Mouse (Mus musculus): ENCODE measurements around the gene Plcb1.

Gene Plcb1

DNA sequence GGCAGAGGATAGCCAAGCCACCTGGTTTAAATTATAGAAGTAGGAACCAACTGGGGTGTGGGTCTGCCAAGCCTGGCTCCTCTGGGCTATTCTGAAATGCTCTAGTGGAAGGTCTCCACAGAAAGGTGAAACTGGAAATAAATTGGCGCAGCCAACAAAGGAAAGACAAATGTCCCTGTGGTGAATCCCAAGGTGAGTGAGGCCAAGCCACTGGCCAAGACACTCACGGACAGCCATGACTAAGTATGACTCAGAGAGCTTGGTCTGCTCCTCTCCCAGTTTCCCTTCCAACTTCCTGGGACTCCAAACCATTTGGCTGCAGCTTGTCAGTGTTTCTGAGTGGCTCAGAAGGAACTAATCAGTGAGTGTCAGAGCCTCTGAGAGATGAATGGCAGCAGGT lies 126.7 kb downstream of the Plcb1 start:
- DNase-seq (ENCODE audit: inconsistent ontology term), result peak; percentile 66

GRCm38 (mm10) chr2:134913542-134913941 lies 127.7 kb downstream of the Plcb1 start:
- DNase-seq (ENCODE audit: inconsistent ontology term), result no peak

GRCm38 (mm10) chr2:134914091-134914550 lies 128.3 kb downstream of the Plcb1 start:
- DNase-seq (ENCODE audit: inconsistent ontology term), result no peak

DNA sequence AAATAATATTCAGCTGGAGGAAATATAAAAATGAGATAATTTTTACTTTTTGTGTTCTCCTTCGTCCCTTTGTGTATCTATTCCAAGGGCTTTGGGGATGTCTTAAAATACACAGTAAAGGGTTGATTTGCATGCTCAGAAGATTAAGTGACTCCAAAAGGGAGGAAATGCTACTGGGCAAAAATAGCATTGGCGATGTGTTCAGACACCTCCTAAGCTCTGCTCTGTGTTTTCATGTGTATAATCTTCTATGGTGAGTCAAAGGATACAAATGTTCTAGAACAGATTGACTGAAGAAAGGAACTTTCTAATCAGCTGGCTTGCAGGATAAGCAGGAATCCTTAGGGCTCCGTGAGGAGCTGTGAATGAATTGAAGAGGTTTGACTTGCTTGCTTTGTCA lies 129.2 kb downstream of the Plcb1 start:
- DNase-seq (ENCODE audit: inconsistent ontology term), result no peak

DNA sequence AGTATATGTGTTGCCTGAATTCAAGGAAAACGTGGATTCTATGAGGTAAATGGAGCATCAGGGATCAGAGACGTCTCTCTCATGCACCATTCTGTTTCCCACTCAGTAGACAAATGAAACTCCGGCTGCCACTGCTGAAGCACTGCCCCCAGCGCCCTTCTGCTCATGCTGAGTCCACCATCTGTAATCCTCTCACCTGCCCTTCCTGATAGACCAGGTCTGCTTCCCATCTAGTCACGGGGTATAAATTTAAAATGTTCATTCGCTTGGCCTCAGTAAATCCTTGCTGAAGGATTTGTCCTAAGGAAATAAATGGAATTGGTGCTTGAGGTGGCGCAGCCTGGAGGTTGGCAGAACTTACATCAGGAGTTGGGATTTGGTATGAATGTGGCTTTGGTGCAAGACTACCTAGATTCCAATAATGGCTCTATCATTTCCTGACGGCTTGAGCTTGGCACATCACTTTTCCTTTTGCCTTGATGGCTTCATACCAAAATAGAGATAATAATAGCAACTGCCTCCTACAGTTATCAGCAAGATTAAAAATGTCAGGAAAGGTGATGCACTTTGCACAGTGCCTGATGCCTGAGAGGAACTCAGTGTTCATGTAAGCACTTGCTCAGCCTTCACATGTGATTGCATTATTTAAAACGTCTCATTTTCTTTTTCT lies 134.9 kb downstream of the Plcb1 start:
- no peak for DNase-seq (ENCODE audit: inconsistent ontology term)

DNA sequence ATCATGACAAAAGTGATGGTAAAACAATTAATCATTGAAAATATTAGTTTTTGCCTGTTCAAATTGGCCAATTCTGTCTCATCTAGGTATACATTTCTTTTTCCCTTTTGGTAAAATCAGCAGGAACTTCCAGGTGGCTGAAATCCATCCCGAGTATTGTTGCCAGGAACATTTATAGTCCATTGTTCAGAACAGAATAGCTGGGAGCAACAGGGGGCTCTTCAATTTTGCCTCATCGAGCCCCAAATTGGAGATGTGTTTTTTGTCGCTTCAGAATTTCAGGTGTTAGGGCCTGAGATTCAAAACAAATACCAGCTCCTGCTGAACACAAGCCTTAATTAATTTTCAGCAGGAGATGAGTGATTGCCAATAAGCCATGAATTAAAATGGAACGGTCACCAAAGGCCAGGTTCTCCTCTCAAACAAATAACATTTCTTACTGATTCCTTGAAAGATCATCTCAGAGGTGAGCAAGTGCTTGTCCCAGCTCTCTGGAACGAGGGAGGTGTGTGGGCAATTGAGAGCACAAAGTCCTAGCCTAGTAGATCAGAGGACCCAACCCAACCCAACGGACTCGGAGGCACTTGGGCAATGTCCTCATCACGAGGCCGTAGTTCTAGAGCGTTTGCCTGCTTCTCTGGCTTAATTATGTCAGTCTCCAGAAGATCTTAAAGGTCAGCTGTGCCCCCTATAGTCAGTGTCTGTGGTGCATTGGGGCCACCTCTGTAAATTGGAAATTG lies 136.9 kb downstream of the Plcb1 start:
- no peak for DNase-seq (ENCODE audit: inconsistent ontology term)

GRCm38 (mm10) chr2:134924143-134924655 lies 138.3 kb downstream of the Plcb1 start:
- no peak for DNase-seq (ENCODE audit: inconsistent ontology term)

DNA sequence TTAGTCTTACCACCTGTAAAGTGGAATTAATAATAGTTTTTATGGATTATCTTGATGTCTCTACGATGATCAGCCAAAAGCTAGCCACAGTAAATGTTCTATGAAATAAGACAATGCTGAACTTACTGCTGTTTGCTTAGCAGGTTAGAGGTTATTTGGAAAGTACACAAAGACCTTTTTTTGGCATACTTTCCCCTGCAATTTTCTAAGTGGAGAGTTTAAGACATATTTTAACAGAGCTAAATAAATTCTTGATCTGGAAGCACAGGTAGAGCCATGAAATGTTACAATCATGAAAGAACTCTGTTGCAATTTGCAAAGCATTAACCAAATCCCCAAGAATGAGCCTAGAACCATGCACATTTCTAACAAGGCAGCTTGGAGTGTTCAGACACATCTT lies 140.4 kb downstream of the Plcb1 start:
- no peak for DNase-seq (ENCODE audit: inconsistent ontology term)

- no peak for DNase-seq (ENCODE audit: inconsistent ontology term)
Observed at GRCm38 (mm10) chr2:134927072-134927471, 141.2 kb downstream of the Plcb1 start.

GRCm38 (mm10) chr2:134929452-134929851 lies 143.6 kb downstream of the Plcb1 start:
- no peak for DNase-seq (ENCODE audit: inconsistent ontology term)

DNA sequence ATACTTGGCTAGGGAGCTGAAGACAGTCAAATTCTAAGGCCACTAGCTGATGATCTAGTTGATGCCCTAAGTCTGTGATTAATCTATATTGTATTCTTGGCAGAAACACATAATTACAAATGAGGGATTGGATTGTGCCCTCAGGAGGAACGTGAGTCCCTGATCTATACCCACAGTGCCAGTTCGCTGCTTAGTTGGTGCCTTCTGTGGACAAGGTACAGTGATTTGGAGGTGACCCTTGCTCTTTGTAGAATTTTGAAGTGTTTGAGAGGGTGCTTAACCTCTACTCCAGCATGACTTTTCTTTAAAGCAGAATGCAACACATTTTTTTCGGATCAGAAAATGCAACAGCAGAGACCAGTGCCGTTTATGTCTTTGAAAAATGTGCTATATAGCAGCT lies 145.1 kb downstream of the Plcb1 start:
- DNase-seq (ENCODE audit: inconsistent ontology term), result no peak

GRCm38 (mm10) chr2:134931756-134932421 lies 146.0 kb downstream of the Plcb1 start:
- DNase-seq (ENCODE audit: inconsistent ontology term), result no peak

- no peak for DNase-seq (ENCODE audit: inconsistent ontology term)
Observed at GRCm38 (mm10) chr2:134935469-134935868, 149.6 kb downstream of the Plcb1 start.

- no peak for DNase-seq (ENCODE audit: inconsistent ontology term)
Observed at GRCm38 (mm10) chr2:134935970-134936649, 150.2 kb downstream of the Plcb1 start.

GRCm38 (mm10) chr2:134937666-134938065 lies 151.8 kb downstream of the Plcb1 start:
- no peak for DNase-seq (ENCODE audit: inconsistent ontology term)

- no peak for DNase-seq (ENCODE audit: inconsistent ontology term)
Observed at GRCm38 (mm10) chr2:134942039-134942438, 156.2 kb downstream of the Plcb1 start.

- no peak for DNase-seq (ENCODE audit: inconsistent ontology term)
Observed at GRCm38 (mm10) chr2:134942919-134943318, 157.1 kb downstream of the Plcb1 start.

GRCm38 (mm10) chr2:134946331-134946730 lies 160.5 kb downstream of the Plcb1 start:
- no peak for DNase-seq (ENCODE audit: inconsistent ontology term)

GRCm38 (mm10) chr2:134946911-134947310 lies 161.0 kb downstream of the Plcb1 start:
- DNase-seq (ENCODE audit: inconsistent ontology term), result peak; percentile 93

DNA sequence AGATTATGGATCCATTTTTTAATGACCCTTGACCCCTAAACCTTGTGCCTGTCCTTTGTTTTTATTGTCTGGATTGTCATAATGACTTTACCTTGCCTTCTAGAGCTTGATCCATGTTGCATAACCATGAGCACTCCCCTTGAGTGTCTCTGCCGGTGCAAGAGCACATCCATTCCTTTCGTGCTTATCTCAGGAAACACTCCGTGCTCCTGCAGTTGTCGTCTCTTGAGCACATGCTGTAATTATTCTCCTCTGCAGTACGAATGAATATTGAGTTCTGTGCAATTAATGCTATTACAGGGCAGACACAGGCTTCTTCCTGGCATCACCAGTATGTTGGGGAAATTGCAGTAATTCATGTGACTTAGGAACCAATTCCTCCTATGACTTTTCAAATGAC lies 166.2 kb downstream of the Plcb1 start:
- no peak for DNase-seq (ENCODE audit: inconsistent ontology term)

DNA sequence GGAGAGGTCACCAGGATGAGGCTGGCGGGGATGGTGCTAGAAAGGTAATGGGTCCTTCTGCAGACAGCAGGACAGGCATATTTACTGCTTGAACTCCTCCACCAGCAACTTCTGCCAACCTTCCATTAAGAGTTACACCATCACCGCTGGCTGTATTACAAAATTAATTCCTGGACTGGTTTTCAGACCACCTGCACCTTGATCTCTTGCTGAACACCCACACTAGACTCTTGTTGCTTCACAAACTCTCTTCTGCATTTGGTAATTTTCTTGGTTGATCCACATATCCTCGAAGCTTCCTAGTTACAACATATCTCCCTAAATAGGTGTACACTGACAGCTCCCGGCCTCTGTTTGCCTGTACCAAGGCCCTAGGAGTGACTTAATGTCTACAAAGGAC lies 170.6 kb downstream of the Plcb1 start:
- DNase-seq (ENCODE audit: inconsistent ontology term), result no peak

- DNase-seq (ENCODE audit: inconsistent ontology term), result no peak
Observed at GRCm38 (mm10) chr2:134966131-134966530, 180.3 kb downstream of the Plcb1 start.

Measured in Muller cell, postnatal 12 days (primary cell).